Mouse (Mus musculus): ENCODE data around the gene Ly6f. TPM values are rescaled to one million over a fixed set of nuclear protein-coding genes. Genes with fewer than 3 reads are reported as not detected.

Ly6f gene
- polyA plus RNA-seq, 1 experiment from 2014 or later = 1.5 TPM

GRCm38 (mm10) chr15:75309946-75310345, 41.7 kb downstream of the Ly6f start:
- no peak overlapping the region for H3K4me3 ChIP-seq (ENCODE audit: low read length)
- no peaks in the 10 kb centered on the region for H3K36me3 ChIP-seq (ENCODE audit: control insufficient read depth, insufficient read depth, low read length)
- H3K27ac ChIP-seq (ENCODE audit: low read length) = no peak overlapping the region
- no peaks in the 10 kb centered on the region for H3K27me3 ChIP-seq (replicated peaks; ENCODE audit: control insufficient read depth, insufficient read depth, low read length)
- no peak overlapping the region for H3K4me2 ChIP-seq (ENCODE audit: low read depth, low read length)
- WGBS = 100% methylated on average over 1 of the region's 1 CpGs
- no peaks in the 10 kb centered on the region for H3K4me1 ChIP-seq (ENCODE audit: control insufficient read depth, insufficient read depth, low read length)
- ATAC-seq = no peak
- no peak overlapping the region for H3K9ac ChIP-seq (ENCODE audit: low read depth, low read length)
- peaks cover 5% of the 10 kb centered on the region; the same call in 1 of the 2 replicates for H3K9me3 ChIP-seq (ENCODE audit: control insufficient read depth, low read length)

GRCm38 (mm10) chr15:75314421-75314820, 46.2 kb downstream of the Ly6f start:
- H3K27me3 ChIP-seq (replicated peaks; ENCODE audit: control insufficient read depth, insufficient read depth, low read length) = no peaks in the 10 kb centered on the region
- WGBS = 88% methylated on average over 2 of the region's 2 CpGs
- H3K36me3 ChIP-seq (ENCODE audit: control insufficient read depth, insufficient read depth, low read length) = no peaks in the 10 kb centered on the region
- H3K4me3 ChIP-seq (ENCODE audit: low read length) = no peak overlapping the region
- H3K4me1 ChIP-seq (ENCODE audit: control insufficient read depth, insufficient read depth, low read length) = no peaks in the 10 kb centered on the region
- no peak for ATAC-seq
- no peak overlapping the region for H3K27ac ChIP-seq (ENCODE audit: low read length)
- no peak overlapping the region for H3K4me2 ChIP-seq (ENCODE audit: low read depth, low read length)
- no peak overlapping the region for H3K9ac ChIP-seq (ENCODE audit: low read depth, low read length)
- no peaks in the 10 kb centered on the region for H3K9me3 ChIP-seq (ENCODE audit: control insufficient read depth, low read length)

DNA sequence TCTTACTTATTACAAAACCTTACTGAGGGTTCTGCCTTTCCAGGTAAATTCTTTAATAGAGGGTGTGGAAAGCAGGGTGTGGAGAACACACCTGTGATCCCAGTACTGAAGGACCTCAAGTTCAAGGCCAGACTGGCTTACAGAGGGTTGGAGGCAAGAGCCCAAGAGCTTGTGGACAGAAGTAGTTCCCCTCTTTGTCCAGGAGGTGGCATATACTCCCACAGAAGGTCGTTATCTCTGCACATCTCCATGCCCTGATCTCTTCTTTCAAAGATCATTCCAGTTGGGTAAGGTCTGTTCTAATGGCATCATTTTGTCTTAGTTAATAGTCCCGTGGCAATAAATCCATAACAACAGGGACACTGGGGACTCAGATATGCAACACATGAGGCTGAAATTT, 49.0 kb downstream of the Ly6f start:
- 50% methylated on average over 2 of the region's 2 CpGs for WGBS
- Histone ChIP-seq H3K36me3 (ENCODE audit: control insufficient read depth, insufficient read depth, low read length) (no peaks in the 10 kb centered on the region), H3K27ac (ENCODE audit: low read length) (no peak overlapping the region), H3K9ac (ENCODE audit: low read depth, low read length) (no peak overlapping the region), H3K27me3 (replicated peaks; ENCODE audit: control insufficient read depth, insufficient read depth, low read length) (no peaks in the 10 kb centered on the region), H3K4me1 (ENCODE audit: control insufficient read depth, insufficient read depth, low read length) (no peaks in the 10 kb centered on the region), H3K4me3 (ENCODE audit: low read length) (no peak overlapping the region), H3K9me3 (ENCODE audit: control insufficient read depth, low read length) (peaks cover under 1% of the 10 kb centered on the region; the same call in 1 of the 2 replicates), H3K4me2 (ENCODE audit: low read depth, low read length) (no peak overlapping the region)
- no peak for ATAC-seq

- Histone ChIP-seq H3K36me3 (ENCODE audit: control insufficient read depth, insufficient read depth, low read length) (no peaks in the 10 kb centered on the region), H3K4me3 (ENCODE audit: low read length) (no peak overlapping the region), H3K27me3 (replicated peaks; ENCODE audit: control insufficient read depth, insufficient read depth, low read length) (no peaks in the 10 kb centered on the region), H3K9ac (ENCODE audit: low read depth, low read length) (no peak overlapping the region), H3K4me1 (ENCODE audit: control insufficient read depth, insufficient read depth, low read length) (no peaks in the 10 kb centered on the region), H3K27ac (ENCODE audit: low read length) (no peak overlapping the region), H3K4me2 (ENCODE audit: low read depth, low read length) (no peak overlapping the region), H3K9me3 (ENCODE audit: control insufficient read depth, low read length) (peaks cover 3% of the 10 kb centered on the region; the same call in 1 of the 2 replicates)
- ATAC-seq = no peak
- 88% methylated on average over 3 of the region's 3 CpGs for WGBS
These were observed 50.4 kb downstream of the Ly6f start for GRCm38 (mm10) chr15:75318584-75318983.

DNA sequence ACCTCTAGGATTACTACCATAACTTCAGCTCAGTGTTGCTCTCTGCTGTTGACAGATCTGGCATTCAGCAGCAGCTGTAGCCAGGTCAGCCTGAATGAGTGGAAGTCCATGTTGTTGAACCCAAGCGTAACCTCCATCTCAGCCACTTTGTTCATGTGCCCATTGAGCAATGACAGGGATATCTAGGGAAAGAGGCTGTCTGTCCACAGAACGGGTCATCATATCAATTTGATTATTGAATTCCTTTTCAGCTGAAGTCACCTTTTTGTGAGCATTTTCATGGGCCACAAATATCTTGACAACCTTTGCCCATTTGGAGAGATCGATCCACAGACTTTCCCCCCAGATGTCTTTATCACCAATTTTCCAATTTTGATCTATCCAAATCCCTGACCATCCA, 51.9 kb downstream of the Ly6f start:
- WGBS = 85% methylated on average over 3 of the region's 3 CpGs

More for the DNA sequence above, 51.9 kb downstream of the Ly6f start:
- H3K4me2 ChIP-seq (ENCODE audit: low read depth, low read length) = no peak overlapping the region
- H3K4me1 ChIP-seq (ENCODE audit: control insufficient read depth, insufficient read depth, low read length) = no peaks in the 10 kb centered on the region
- H3K36me3 ChIP-seq (ENCODE audit: control insufficient read depth, insufficient read depth, low read length) = no peaks in the 10 kb centered on the region
- H3K9me3 ChIP-seq (ENCODE audit: control insufficient read depth, low read length) = peaks cover 3% of the 10 kb centered on the region; the same call in 1 of the 2 replicates
- no peak overlapping the region for H3K27ac ChIP-seq (ENCODE audit: low read length)
- no peaks in the 10 kb centered on the region for H3K27me3 ChIP-seq (replicated peaks; ENCODE audit: control insufficient read depth, insufficient read depth, low read length)
- H3K4me3 ChIP-seq (ENCODE audit: low read length) = no peak overlapping the region
- no peak for ATAC-seq
- H3K9ac ChIP-seq (ENCODE audit: low read depth, low read length) = no peak overlapping the region

Other genes starting within 250 kb of the Ly6f start
- gene Ly6c1, start 219.6 kb upstream of the Ly6f start, polyA plus RNA-seq (2015; fragmentation: Nextera tagmentation; extraction: Ambion mirVana) = 14.7 and 18.0 TPM in 2 replicates
- 0.95 and 1.8 TPM in 2 replicates for gene Ly6c2, start 156.5 kb upstream of the Ly6f start, polyA plus RNA-seq (2015; fragmentation: Nextera tagmentation; extraction: Ambion mirVana)
- 0.45 TPM in 1 of 2 replicates, not detected in the other for gene Ly6g, start 113.2 kb upstream of the Ly6f start, polyA plus RNA-seq (2015; fragmentation: Nextera tagmentation; extraction: Ambion mirVana)
- 49.5 and 55.9 TPM in 2 replicates for gene BC025446, start 52.0 kb upstream of the Ly6f start, polyA plus RNA-seq (2015; fragmentation: Nextera tagmentation; extraction: Ambion mirVana)

Measured in intestine, embryonic 16.5 days (tissue).